24 mouse cellular contexts compared by ENCODE assay signal in genomic region chrX:37807286-37808080, GRCm38 (mm10). TPM values are rescaled to one million over a fixed set of nuclear protein-coding genes. Genes with fewer than 3 reads are reported as not detected.
DNase-seq lines count a peak whose midpoint lies in the region; ATAC-seq and TF ChIP-seq lines count a peak whose summit lies in the region.
"Had no signal": no experiment of that assay in that cellular context is flagged by ENCODE, and none has a peak within 500 bp of the region (broad histone marks: within the 10 kb centered on the region; RNA-seq: fewer than 3 reads in every experiment).

No protein-coding gene starts in this region.

- POLR2A ChIA-PET in Patski (lab: Charles Lee): no interaction called here

- 77% methylated on average over 15 of the region's 15 CpGs for WGBS in heart, embryonic 12.5 days
- 86% methylated on average over 15 of the region's 15 CpGs for WGBS in kidney, embryonic 14.5 days

- peak; percentile 12 for DNase-seq in heart, adult 11 months
- DNase-seq in kidney, postnatal 36 days: peak; percentile 4 to 34
- DNase-seq in A20 (ENCODE audit: low read depth, low spot score) (peak; percentile 15), Patski (ENCODE audit: low read depth, low spot score) (no peak)
- no peak for DNase-seq in right cerebral cortex, postnatal 4 days
- no peak for DNase-seq in ovary, postnatal 10 days (ENCODE audit: low spot score)
- DNase-seq: cerebellum, adult 9-10 months; lung, adult 18-20 months; lung, postnatal 4 days; right cerebral cortex, postnatal 25 days; thymus, postnatal 4 days had no signal

- TF ChIP-seq CTCF in Patski (IDR thresholded peaks at IDR 0.05): peak; percentile 41

- no peak overlapping the region for H3K4me3 ChIP-seq in heart, embryonic 12.5 days
- no peak overlapping the region for H3K4me3 ChIP-seq in kidney, embryonic 14.5 days (ENCODE audit: low read length)
- H3K4me3 ChIP-seq: embryonic facial prominence, embryonic 12.5 days; heart, embryonic 15.5 days; hindbrain, embryonic 13.5 days; midbrain, embryonic 10.5 days had no signal

- H3K9me3 ChIP-seq in heart, embryonic 12.5 days (replicated peaks): no peaks in the 10 kb centered on the region
- H3K9me3 ChIP-seq in kidney, embryonic 14.5 days (ENCODE audit: control insufficient read depth, low read length): no peaks in the 10 kb centered on the region
- H3K9me3 ChIP-seq: embryonic facial prominence, embryonic 12.5 days; heart, embryonic 15.5 days; hindbrain, embryonic 13.5 days; midbrain, embryonic 10.5 days had no signal

- ATAC-seq in heart, embryonic 12.5 days (ENCODE audit: insufficient number of reproducible peaks, low FRiP score): no peak
- no peak for ATAC-seq in kidney, embryonic 14.5 days (ENCODE audit: low FRiP score, low TSS enrichment)
- ATAC-seq in Patski: no peak
- ATAC-seq: forebrain, embryonic 16.5 days had no signal

- H3K36me3 ChIP-seq in heart, embryonic 12.5 days: no peaks in the 10 kb centered on the region
- H3K36me3 ChIP-seq in kidney, embryonic 14.5 days (ENCODE audit: control insufficient read depth, insufficient read depth, low read length): no peaks in the 10 kb centered on the region
- H3K36me3 ChIP-seq: embryonic facial prominence, embryonic 12.5 days; heart, embryonic 15.5 days; hindbrain, embryonic 13.5 days; midbrain, embryonic 10.5 days had no signal

- no peaks in the 10 kb centered on the region for H3K27me3 ChIP-seq in heart, embryonic 12.5 days (replicated peaks)
- H3K27me3 ChIP-seq in kidney, embryonic 14.5 days (ENCODE audit: control insufficient read depth, insufficient read depth, low read length): no peaks in the 10 kb centered on the region
- H3K27me3 ChIP-seq in Patski: no peaks in the 10 kb centered on the region
- H3K27me3 ChIP-seq: embryonic facial prominence, embryonic 12.5 days; heart, embryonic 15.5 days; hindbrain, embryonic 13.5 days had no signal

- no peak overlapping the region for H3K27ac ChIP-seq in heart, embryonic 12.5 days (ENCODE audit: poor library complexity, severe bottlenecking)
- H3K27ac ChIP-seq in kidney, embryonic 14.5 days (ENCODE audit: low read depth, low read length): no peak overlapping the region
- H3K27ac ChIP-seq: embryonic facial prominence, embryonic 12.5 days; heart, embryonic 15.5 days; hindbrain, embryonic 13.5 days; midbrain, embryonic 10.5 days had no signal

- H3K4me1 ChIP-seq in heart, embryonic 12.5 days (replicated peaks): no peaks in the 10 kb centered on the region
- H3K4me1 ChIP-seq in kidney, embryonic 14.5 days (ENCODE audit: control insufficient read depth, insufficient read depth, low read length): no peaks in the 10 kb centered on the region
- H3K4me1 ChIP-seq: embryonic facial prominence, embryonic 12.5 days; heart, embryonic 15.5 days; hindbrain, embryonic 13.5 days; midbrain, embryonic 10.5 days had no signal

- H3K4me2 ChIP-seq in heart, embryonic 12.5 days: no peak overlapping the region
- H3K4me2 ChIP-seq in kidney, embryonic 14.5 days (replicated peaks; ENCODE audit: low read depth, low read length): no peak overlapping the region
- H3K4me2 ChIP-seq: embryonic facial prominence, embryonic 12.5 days; heart, embryonic 15.5 days; hindbrain, embryonic 13.5 days had no signal

- CTCF ChIA-PET in Patski (lab: Charles Lee): no interaction called here

- H3K9ac ChIP-seq in heart, embryonic 12.5 days: no peak overlapping the region
- no peak overlapping the region for H3K9ac ChIP-seq in kidney, embryonic 14.5 days (ENCODE audit: low read depth, low read length)
- H3K9ac ChIP-seq: embryonic facial prominence, embryonic 12.5 days; heart, embryonic 15.5 days; hindbrain, embryonic 13.5 days had no signal

- in situ Hi-C loops in Patski (cut with MboI; ENCODE audit: low pct_unique_long_range_greater_than_20kb): no loop called here

RNA-seq across cellular contexts. Expression of gene Rhox5, which starts 2.8 kb away (rescaled TPM):
- 11.2 and 12.9 TPM in 2 replicates for polyA plus RNA-seq in heart, embryonic 12.5 days (2016; fragmentation: Nextera tagmentation; extraction: Ambion mirVana)
- 1.8 and 1.9 TPM in 2 replicates for polyA plus RNA-seq in kidney, embryonic 14.5 days (2014; fragmentation: Nextera tagmentation; extraction: Ambion mirVana)
- polyA plus RNA-seq in Patski (2021): 1.9 TPM
- polyA plus RNA-seq: cortical plate, adult 2 months; forebrain, embryonic 16.5 days; hindbrain, embryonic 13.5 days had no signal

RNA-seq across cellular contexts. Expression of gene Rhox6, which starts 19.2 kb away (rescaled TPM):
- polyA plus RNA-seq in heart, embryonic 12.5 days (2016; fragmentation: Nextera tagmentation; extraction: Ambion mirVana): not detected in 2 replicates
- polyA plus RNA-seq in kidney, embryonic 14.5 days (2014; fragmentation: Nextera tagmentation; extraction: Ambion mirVana): not detected in 2 replicates
- not detected for polyA plus RNA-seq in Patski (2021)
- polyA plus RNA-seq: C2C12; cortical plate, adult 2 months; embryonic facial prominence, embryonic 12.5 days; forebrain, embryonic 16.5 days; heart, embryonic 15.5 days; hindbrain, embryonic 13.5 days; intestine, embryonic 14.5 days; limb, embryonic 11.5 days; midbrain, embryonic 10.5 days; neural tube, embryonic 11.5 days; testis, adult 2 months had no signal

RNA-seq across cellular contexts. Expression of gene Rhox7a, which starts 24.0 kb away (rescaled TPM):
- polyA plus RNA-seq in heart, embryonic 12.5 days (2016; fragmentation: Nextera tagmentation; extraction: Ambion mirVana): not detected in 2 replicates
- not detected in 2 replicates for polyA plus RNA-seq in kidney, embryonic 14.5 days (2014; fragmentation: Nextera tagmentation; extraction: Ambion mirVana)
- polyA plus RNA-seq in Patski (2021): not detected
- polyA plus RNA-seq: C2C12; cortical plate, adult 2 months; embryonic facial prominence, embryonic 12.5 days; forebrain, embryonic 16.5 days; heart, embryonic 15.5 days; hindbrain, embryonic 13.5 days; intestine, embryonic 14.5 days; limb, embryonic 11.5 days; midbrain, embryonic 10.5 days; neural tube, embryonic 11.5 days; testis, adult 2 months had no signal

Comparison
In these comparisons a context has a peak if more than half of its experiments do, and no peak if none do; other contexts are left out.
1. DNase-seq: peak in heart, adult 11 months (single experiment), kidney, postnatal 36 days (2 of 2) and A20 (single experiment); none in Patski (single experiment), right cerebral cortex, postnatal 4 days (single experiment) and ovary, postnatal 10 days (single experiment).